Mouse (Mus musculus) ES-E14 (cell line): ENCODE measurements at regions not wholly inside any gene's neighbourhood (a gene's known extent, or its start where the extent isn't known, plus 50 kb on each side); places are given as distances from the start of the nearest gene placed in this dataset.

Experiments used
- DNase-seq: peaks from one replicate; pipeline ENCODE4 v3.0.0-alpha.2; 2013; ENCODE audit warnings: low read depth, low spot score
- H3K27ac ChIP-seq: 2 replicates; pipeline ENCODE4 v1.5.1; 2012; ENCODE audit warnings: low read depth, mild to moderate bottlenecking, low read length, moderate library complexity, mixed read lengths; ENCODE audit not compliant: poor library complexity, insufficient read depth, severe bottlenecking
- H3K36me3 ChIP-seq: 2 replicates; pipeline ENCODE4 v1.6.1; 2012; ENCODE audit warnings: mild to moderate bottlenecking, low read length, moderate library complexity, mixed read lengths; ENCODE audit not compliant: control insufficient read depth, poor library complexity, insufficient read depth, severe bottlenecking
- H3K4me1 ChIP-seq, 2 experiments: fragments of 150-350 bp in 1 of 2; sonication (generic) in 1 of 2; 2 replicates each; pipeline ENCODE4 v1.6.1; 2012; ENCODE audit warnings: low read length in 2 of 2, mild to moderate bottlenecking in 1 of 2, mixed read lengths in 1 of 2; ENCODE audit not compliant: control insufficient read depth in 2 of 2, insufficient read depth in 2 of 2, poor library complexity in 1 of 2
- H3K4me3 ChIP-seq, 2 experiments: fragments of 150-350 bp in 1 of 2; sonication (generic) in 1 of 2; 2 replicates each; pipeline ENCODE4 v1.5.1; 2012; ENCODE audit warnings: low read length in 2 of 2, low read depth in 1 of 2, mild to moderate bottlenecking in 1 of 2, mixed read lengths in 1 of 2; ENCODE audit not compliant: insufficient read depth in 1 of 2, poor library complexity in 1 of 2, severe bottlenecking in 1 of 2
- H3K9ac ChIP-seq: 2 replicates; pipeline ENCODE4 v1.6.1; 2012; ENCODE audit warnings: low read depth, mild to moderate bottlenecking, low read length, mixed read lengths; ENCODE audit not compliant: poor library complexity, insufficient read depth, severe bottlenecking
- H3K9me3 ChIP-seq: fragments of 150-350 bp; sonication (generic); 2 replicates; pipeline ENCODE4 v1.6.1; 2012; ENCODE audit warnings: low read depth, mild to moderate bottlenecking, low read length; ENCODE audit not compliant: control insufficient read depth, insufficient read depth
- CHD2 ChIP-seq: IDR thresholded peaks from 2 replicates; pipeline ENCODE4 v1.6.1; 2014; ENCODE audit warnings: mild to moderate bottlenecking, low read depth, low read length, inconsistent platforms
- HCFC1 ChIP-seq: IDR thresholded peaks from 2 replicates; pipeline ENCODE4 v1.6.1; 2012; ENCODE audit warnings: low read length, inconsistent platforms, borderline replicate concordance; ENCODE audit not compliant: insufficient read depth
- MAFK ChIP-seq: IDR thresholded peaks from 2 replicates; pipeline ENCODE4 v1.6.1; 2014; ENCODE audit warnings: mild to moderate bottlenecking, low read depth, low read length, inconsistent platforms; ENCODE audit not compliant: insufficient read depth
- ZC3H11A ChIP-seq: IDR thresholded peaks from 2 replicates; pipeline ENCODE4 v1.6.1; 2012; ENCODE audit warnings: low read depth, mild to moderate bottlenecking, inconsistent platforms, low read length, borderline replicate concordance
- ZNF384 ChIP-seq: IDR thresholded peaks from 2 replicates; pipeline ENCODE4 v1.6.1; 2012; ENCODE audit warnings: low read depth, low read length, inconsistent platforms
- in situ Hi-C, 2 experiments: fragments of 600-800 bp; cut with MboI; formaldehyde crosslinking; loops; one replicate each; pipeline ENCODE4 v1.15.1; 2025; ENCODE audit warnings: low sequenced_read_pairs in 2 of 2, inconsistent platforms in 1 of 2; ENCODE audit not compliant: unreplicated experiment in 2 of 2

DNA sequence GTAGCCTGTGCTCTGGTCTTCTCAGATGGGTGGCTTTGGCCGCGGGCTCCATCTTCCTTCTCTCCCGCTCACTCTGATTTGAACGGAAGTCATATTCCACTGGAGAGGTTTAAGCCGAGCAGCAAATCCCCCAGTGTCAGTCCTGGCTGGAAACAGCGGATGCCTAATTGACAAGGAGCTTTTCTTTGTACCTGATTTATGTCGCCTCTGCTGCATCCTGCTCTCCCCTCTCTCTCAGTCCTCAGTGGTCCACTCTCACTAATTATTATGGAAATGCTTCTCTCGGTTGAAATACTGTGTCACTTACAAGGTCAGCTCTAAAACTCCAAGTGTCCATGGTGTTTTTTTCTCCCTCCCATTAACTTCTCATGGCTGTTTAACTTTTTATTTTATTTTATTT, 90.1 kb upstream of the Sorcs3 start:
- Histone ChIP-seq H3K36me3 (no peaks in the 10 kb centered on the region), H3K9me3 (no peaks in the 10 kb centered on the region), H3K9ac (no peak overlapping the region), H3K27ac (no peak overlapping the region), H3K4me1 (no peaks in the 10 kb centered on the region), H3K4me3 (no peak overlapping the region)
- in situ Hi-C loops = no loop called here
- no peak for DNase-seq
- no peak for TF ChIP-seq HCFC1
- TF ChIP-seq MAFK = no peak

DNA sequence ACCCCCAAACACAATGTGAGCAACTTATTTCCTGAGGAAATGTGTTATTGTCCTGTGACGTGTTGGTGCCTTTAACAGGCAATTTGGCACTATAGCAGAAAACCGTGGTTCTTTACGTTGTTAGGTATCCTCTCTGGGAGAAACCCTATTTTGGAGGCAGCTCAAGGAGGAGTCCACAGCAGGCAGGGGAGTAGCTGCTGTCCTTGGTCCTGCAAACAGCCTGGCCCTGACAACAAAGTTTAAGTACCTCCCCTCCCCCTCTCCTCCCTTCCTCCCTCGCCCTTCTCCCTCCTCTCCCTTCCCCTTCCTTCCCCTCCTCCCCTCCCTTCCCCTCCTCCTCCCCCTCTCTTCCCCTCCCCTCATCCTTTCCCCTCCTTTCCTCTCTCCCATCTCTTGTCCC, 89.1 kb upstream of the Sorcs3 start:
- Histone ChIP-seq H3K9ac (no peak overlapping the region), H3K36me3 (no peaks in the 10 kb centered on the region), H3K4me1 (no peaks in the 10 kb centered on the region), H3K9me3 (no peaks in the 10 kb centered on the region), H3K27ac (no peak overlapping the region), H3K4me3 (no peak overlapping the region)
- in situ Hi-C loops = no loop called here
- no peak for DNase-seq
- TF ChIP-seq ZC3H11A = no peak
- no peak for TF ChIP-seq HCFC1
- no peak for TF ChIP-seq CHD2
- TF ChIP-seq MAFK = no peak
- no peak for TF ChIP-seq ZNF384

DNA sequence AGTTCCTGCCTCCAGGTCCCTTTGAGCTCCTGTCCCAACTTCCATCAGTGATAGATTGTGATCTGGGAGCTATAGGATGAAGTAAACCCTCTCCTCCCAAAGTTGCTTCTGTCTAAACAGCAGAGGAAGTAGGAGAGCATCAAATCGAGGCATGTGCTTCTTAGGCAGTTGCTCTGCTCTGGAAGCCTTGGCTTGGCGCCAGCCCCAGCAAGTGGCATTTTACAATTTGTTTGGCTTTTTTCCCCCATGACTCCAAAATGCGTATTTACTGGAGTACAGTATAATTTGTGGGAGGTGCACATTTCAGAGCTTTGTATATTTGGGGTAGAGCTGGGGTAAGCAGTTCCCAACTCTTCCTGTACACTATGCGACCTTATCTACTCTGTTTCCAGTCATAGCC, 88.2 kb upstream of the Sorcs3 start:
- Histone ChIP-seq H3K9ac (no peak overlapping the region), H3K4me3 (no peak overlapping the region), H3K4me1 (no peaks in the 10 kb centered on the region), H3K9me3 (no peaks in the 10 kb centered on the region), H3K27ac (no peak overlapping the region), H3K36me3 (no peaks in the 10 kb centered on the region)
- TF ChIP-seq ZC3H11A = no peak
- TF ChIP-seq MAFK = no peak
- TF ChIP-seq CHD2 = no peak
- no peak for TF ChIP-seq ZNF384
- no peak for TF ChIP-seq HCFC1
- in situ Hi-C loops = no loop called here
- no peak for DNase-seq

DNA sequence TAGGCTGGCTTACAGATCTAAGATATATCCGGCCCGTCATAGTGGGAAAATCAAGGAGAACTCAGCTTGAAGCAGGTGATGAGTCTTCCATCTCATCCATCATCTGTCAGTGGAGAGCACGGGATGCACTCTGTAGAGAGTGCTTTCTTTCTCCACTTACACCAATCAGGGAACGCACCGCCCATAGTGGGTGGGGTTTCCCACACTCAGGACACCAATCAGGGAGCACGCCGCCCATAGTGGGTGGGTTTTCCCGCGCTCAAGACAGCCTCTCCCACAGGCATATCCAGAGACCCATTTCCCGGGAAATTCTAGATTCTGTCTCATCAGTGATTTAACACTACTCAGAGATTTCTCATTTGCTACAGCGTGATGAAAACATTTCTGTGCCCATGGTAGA, 83.5 kb upstream of the Sorcs3 start:
- H3K9me3 ChIP-seq = no peaks in the 10 kb centered on the region
- peaks cover 0 to 3% of the 10 kb centered on the region in 2 experiments; a peak in 1 of 4 replicates for H3K4me1 ChIP-seq
- DNase-seq = peak; percentile 19
- TF ChIP-seq CHD2 (no peak), ZC3H11A (no peak)
- H3K9ac ChIP-seq = no peak overlapping the region
- in situ Hi-C loops = no loop called here
- H3K27ac ChIP-seq = no peak overlapping the region
- H3K36me3 ChIP-seq = no peaks in the 10 kb centered on the region
- H3K4me3 ChIP-seq = no peak overlapping the region

DNA sequence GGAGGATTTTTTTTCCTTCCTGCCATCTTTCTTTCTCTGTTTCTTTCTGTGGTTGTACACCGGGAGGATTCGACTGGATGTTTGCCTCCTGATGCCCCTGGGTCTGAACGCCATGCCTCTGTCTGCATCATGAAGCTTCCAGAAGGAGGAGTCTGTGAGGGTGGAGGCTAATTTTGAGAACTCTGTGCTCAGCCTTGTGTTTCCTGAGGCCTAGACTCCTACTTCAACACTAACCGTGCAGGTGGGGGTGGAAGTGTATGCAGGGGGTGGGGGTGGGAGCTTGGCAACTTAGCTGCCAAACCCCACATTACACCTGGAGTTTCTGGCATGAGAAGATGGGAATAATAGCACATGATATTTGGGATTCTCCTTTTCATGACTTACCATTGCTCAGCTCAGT, 82.0 kb upstream of the Sorcs3 start:
- no peak for TF ChIP-seq MAFK
- no peak for TF ChIP-seq CHD2
- TF ChIP-seq ZNF384 = no peak
- TF ChIP-seq HCFC1 = no peak
- TF ChIP-seq ZC3H11A = no peak
- Histone ChIP-seq H3K27ac (no peak overlapping the region), H3K9me3 (no peaks in the 10 kb centered on the region), H3K36me3 (no peaks in the 10 kb centered on the region), H3K4me1 (peaks cover 0 to 3% of the 10 kb centered on the region in 2 experiments; a peak in 1 of 4 replicates), H3K4me3 (no peak overlapping the region), H3K9ac (no peak overlapping the region)
- in situ Hi-C loops = no loop called here
- no peak for DNase-seq
